Mouse (Mus musculus) CH12.LX (cell line): ENCODE data around the gene Rad17. TPM values are rescaled to one million over a fixed set of nuclear protein-coding genes. Genes with fewer than 3 reads are reported as not detected.

ENCODE experiments used
- DNase-seq: peaks from one replicate; pipeline ENCODE4 v3.0.0-alpha.2; 2013; ENCODE audit errors: extremely low read depth
- H3K27ac ChIP-seq: 2 replicates; pipeline ENCODE4 v1.5.1; 2012; ENCODE audit warnings: low read depth, mild to moderate bottlenecking, control low read depth, moderate library complexity; ENCODE audit not compliant: insufficient read depth
- H3K27me3 ChIP-seq: replicated peaks from 2 replicates; pipeline ENCODE3; 2012; ENCODE audit warnings: inconsistent platforms
- H3K36me3 ChIP-seq, 2 experiments: replicated peaks in 1 of 2; 2 replicates each; pipeline versions ENCODE3 to v1.6.1; 2012; ENCODE audit warnings: inconsistent platforms in 1 of 2, low read length in 1 of 2, mild to moderate bottlenecking in 1 of 2, mixed read lengths in 1 of 2, moderate library complexity in 1 of 2; ENCODE audit not compliant: control insufficient read depth in 1 of 2, insufficient read depth in 1 of 2
- H3K4me1 ChIP-seq, 2 experiments: 2 replicates each; pipeline ENCODE4 v1.6.1; 2012; ENCODE audit warnings: inconsistent platforms in 1 of 2, moderate library complexity in 1 of 2; ENCODE audit not compliant: insufficient read depth in 2 of 2, control insufficient read depth in 1 of 2
- H3K4me2 ChIP-seq: 2 replicates; pipeline ENCODE4 v1.6.1; 2012; ENCODE audit warnings: low read depth, mild to moderate bottlenecking, control low read depth; ENCODE audit not compliant: poor library complexity, insufficient read depth, severe bottlenecking
- H3K4me3 ChIP-seq, 3 experiments: fragments of 150-350 bp in 1 of 3; sonication (generic) in 1 of 3; replicated peaks in 1 of 3; 2 replicates each; pipeline versions ENCODE3 to v1.5.1; 2011 to 2012; ENCODE audit warnings: low read depth in 2 of 3, low read length in 2 of 3, mild to moderate bottlenecking in 2 of 3, moderate library complexity in 2 of 3, control low read depth in 1 of 3, improper control_type of control experiment in 1 of 3, inconsistent platforms in 1 of 3, mixed read lengths in 1 of 3; ENCODE audit not compliant: poor library complexity in 1 of 3
- H3K79me2 ChIP-seq: replicated peaks from 2 replicates; pipeline ENCODE4 v1.6.1; 2012; ENCODE audit warnings: mild to moderate bottlenecking, moderate library complexity; ENCODE audit not compliant: control insufficient read depth, poor library complexity, insufficient read depth, severe bottlenecking; ENCODE audit errors: extremely low read depth
- H3K9ac ChIP-seq: 2 replicates; pipeline ENCODE4 v1.6.1; 2012; ENCODE audit warnings: low read depth, mild to moderate bottlenecking, control low read depth, moderate library complexity; ENCODE audit not compliant: insufficient read depth
- H3K9me3 ChIP-seq: replicated peaks from 2 replicates; pipeline ENCODE3; 2012; ENCODE audit warnings: low read length, inconsistent platforms, mixed read lengths
- BHLHE40 ChIP-seq: IDR thresholded peaks from 2 replicates; pipeline ENCODE4 v1.6.1; 2011; ENCODE audit warnings: mild to moderate bottlenecking, low read depth, low read length, improper control_type of control experiment
- CHD2 ChIP-seq: IDR thresholded peaks from 2 replicates; pipeline ENCODE4 v1.6.1; 2011; ENCODE audit warnings: low read length, improper control_type of control experiment
- CTCF ChIP-seq, 2 experiments: IDR thresholded peaks in 1 of 2; conservative IDR thresholded peaks in 1 of 2; 2 replicates each; pipeline ENCODE4 v1.5.1; 2011 to 2012; ENCODE audit warnings: low read depth in 2 of 2, low read length in 2 of 2, improper control_type of control experiment in 1 of 2, inconsistent platforms in 1 of 2, mild to moderate bottlenecking in 1 of 2, moderate library complexity in 1 of 2
- ELF1 ChIP-seq: IDR thresholded peaks from 2 replicates; pipeline ENCODE4 v1.6.1; 2014; ENCODE audit warnings: low read depth, mild to moderate bottlenecking, inconsistent platforms, low read length, improper control_type of control experiment
- EP300 ChIP-seq: IDR thresholded peaks from 2 replicates; pipeline ENCODE4 v1.6.1; 2011; ENCODE audit warnings: low read length, improper control_type of control experiment
- ETS1 ChIP-seq: conservative IDR thresholded peaks from 2 replicates; pipeline ENCODE4 v1.6.1; 2012; ENCODE audit warnings: low read depth, mild to moderate bottlenecking, inconsistent platforms, low read length, improper control_type of control experiment, moderate library complexity
- GABPA ChIP-seq: IDR thresholded peaks from 2 replicates; pipeline ENCODE4 v1.6.1; 2012; ENCODE audit warnings: low read depth, low read length, improper control_type of control experiment, inconsistent platforms; ENCODE audit not compliant: insufficient replicate concordance
- IRF4 ChIP-seq: IDR thresholded peaks from 2 replicates; pipeline ENCODE4 v1.6.1; 2014; ENCODE audit warnings: low read depth, mild to moderate bottlenecking, inconsistent platforms, low read length, improper control_type of control experiment
- JUN ChIP-seq: IDR thresholded peaks from 2 replicates; pipeline ENCODE4 v1.6.1; 2011; ENCODE audit warnings: low read depth, mild to moderate bottlenecking, low read length, improper control_type of control experiment, moderate library complexity; ENCODE audit not compliant: insufficient read depth
- JUND ChIP-seq: conservative IDR thresholded peaks from 2 replicates; pipeline ENCODE4 v1.6.1; 2011; ENCODE audit warnings: low read depth, low read length, improper control_type of control experiment
- KAT2A ChIP-seq: IDR thresholded peaks from 2 replicates; pipeline ENCODE4 v1.6.1; 2012; ENCODE audit warnings: low read length, improper control_type of control experiment, inconsistent platforms; ENCODE audit not compliant: insufficient replicate concordance
- MAX ChIP-seq: IDR thresholded peaks from 2 replicates; pipeline ENCODE4 v1.6.1; 2011; ENCODE audit warnings: low read length, improper control_type of control experiment
- MAZ ChIP-seq: IDR thresholded peaks from 2 replicates; pipeline ENCODE4 v1.6.1; 2012; ENCODE audit warnings: low read depth, mild to moderate bottlenecking, inconsistent platforms, low read length, improper control_type of control experiment, moderate library complexity
- MEF2A ChIP-seq: IDR thresholded peaks from 2 replicates; pipeline ENCODE4 v1.6.1; 2014; ENCODE audit warnings: low read depth, mild to moderate bottlenecking, inconsistent platforms, low read length, improper control_type of control experiment, borderline replicate concordance
- MXI1 ChIP-seq: IDR thresholded peaks from 2 replicates; pipeline ENCODE4 v1.6.1; 2011; ENCODE audit warnings: mild to moderate bottlenecking, low read depth, low read length, improper control_type of control experiment
- MYC ChIP-seq: IDR thresholded peaks from 2 replicates; pipeline ENCODE4 v1.6.1; 2011; ENCODE audit warnings: low read depth, mild to moderate bottlenecking, improper control_type of control experiment, low read length
- NELFE ChIP-seq: IDR thresholded peaks from 2 replicates; pipeline ENCODE4 v1.6.1; 2011; ENCODE audit warnings: low read depth, low read length, improper control_type of control experiment
- NRF1 ChIP-seq: IDR thresholded peaks from 2 replicates; pipeline ENCODE4 v1.6.1; 2014; ENCODE audit warnings: low read depth, mild to moderate bottlenecking, inconsistent platforms, low read length, improper control_type of control experiment, moderate library complexity
- POLR2A ChIP-seq: IDR thresholded peaks from 2 replicates; pipeline ENCODE4 v1.6.1; 2011; ENCODE audit warnings: low read depth, mild to moderate bottlenecking, improper control_type of control experiment, low read length
- POLR2AphosphoS2 ChIP-seq: IDR thresholded peaks from 2 replicates; pipeline ENCODE4 v1.6.1; 2011; ENCODE audit warnings: low read depth, low read length, improper control_type of control experiment
- RAD21 ChIP-seq: IDR thresholded peaks from 2 replicates; pipeline ENCODE4 v1.6.1; 2011; ENCODE audit warnings: low read depth, mild to moderate bottlenecking, low read length, improper control_type of control experiment, moderate library complexity
- RCOR1 ChIP-seq: conservative IDR thresholded peaks from 2 replicates; pipeline ENCODE4 v1.6.1; 2012; ENCODE audit warnings: low read depth, mild to moderate bottlenecking, inconsistent platforms, low read length, improper control_type of control experiment
- SIN3A ChIP-seq: IDR thresholded peaks from 2 replicates; pipeline ENCODE4 v1.6.1; 2012; ENCODE audit warnings: low read length, improper control_type of control experiment, inconsistent platforms
- SMC3 ChIP-seq: IDR thresholded peaks from 2 replicates; pipeline ENCODE4 v1.6.1; 2011; ENCODE audit warnings: low read depth, low read length, improper control_type of control experiment
- TBP ChIP-seq: conservative IDR thresholded peaks from 2 replicates; pipeline ENCODE4 v1.6.1; 2011; ENCODE audit warnings: low read depth, low read length, improper control_type of control experiment
- TCF12 ChIP-seq: IDR thresholded peaks from 2 replicates; pipeline ENCODE4 v1.6.1; 2014; ENCODE audit warnings: low read depth, mild to moderate bottlenecking, inconsistent platforms, low read length, improper control_type of control experiment
- UBTF ChIP-seq: IDR thresholded peaks from 2 replicates; pipeline ENCODE4 v1.6.1; 2012; ENCODE audit warnings: low read depth, mild to moderate bottlenecking, inconsistent platforms, low read length, improper control_type of control experiment, moderate library complexity
- USF1 ChIP-seq: IDR thresholded peaks from 2 replicates; pipeline ENCODE4 v1.6.1; 2014; ENCODE audit warnings: low read depth, mild to moderate bottlenecking, inconsistent platforms, low read length, improper control_type of control experiment
- USF2 ChIP-seq: conservative IDR thresholded peaks from 2 replicates; pipeline ENCODE4 v1.6.1; 2011; ENCODE audit warnings: low read depth, low read length, improper control_type of control experiment
- ZC3H11A ChIP-seq: IDR thresholded peaks from 2 replicates; pipeline ENCODE4 v1.6.1; 2012; ENCODE audit warnings: low read depth, mild to moderate bottlenecking, inconsistent platforms, low read length, improper control_type of control experiment
- ZKSCAN1 ChIP-seq: IDR thresholded peaks from 2 replicates; pipeline ENCODE4 v1.6.1; 2012; ENCODE audit warnings: low read depth, inconsistent platforms, low read length, improper control_type of control experiment, borderline replicate concordance
- ZNF384 ChIP-seq: IDR thresholded peaks from 2 replicates; pipeline ENCODE4 v1.6.1; 2012; ENCODE audit warnings: low read depth, low read length, improper control_type of control experiment, inconsistent platforms
- dilution Hi-C: fragments of 300-500 bp; cut with MboI; formaldehyde crosslinking; loops from 2 replicates; pipeline ENCODE4 v1.14.3; 2020; ENCODE audit warnings: low sequenced_read_pairs; ENCODE audit not compliant: extremely low pct_unique_long_range_greater_than_20kb, extremely low pct_ligation_motif_present
- in situ Hi-C: fragments of 300-500 bp; cut with MboI; formaldehyde crosslinking; loops from 3 replicates; pipeline ENCODE4 v1.14.3; 2019; ENCODE audit warnings: low sequenced_read_pairs, low pct_ligation_motif_present, low pct_unique_long_range_greater_than_20kb, mixed read lengths
- polyA plus RNA-seq: library from polyadenylated mRNA; unstranded; fragments of >175 nt; gene quantifications from 2 replicates; pipeline ENCODE4 v1.2.1, GENCODE M21; 2012; ENCODE audit warnings: low read depth; ENCODE audit not compliant: insufficient read length
- total RNA-seq, 2 experiments: library from RNA; depleted of rRNA; stranded (reverse); fragments of 300-350 nt in 1 of 2; fragments of >200 nt in 1 of 2; gene quantifications; 2 replicates each; pipeline ENCODE4 v1.2.3; 2012 to 2014

Gene Rad17
- total and polyA plus RNA-seq, 3 experiments: 19.8 to 47.8 (median 19.8) TPM

- Histone ChIP-seq H3K27ac (no peak overlapping the region), H3K4me1 (peaks cover 0 to 6% of the 10 kb centered on the region in 2 experiments; a peak in 2 of 4 replicates), H3K79me2 (peaks cover 9% of the 10 kb centered on the region; the same call in 1 of the 2 replicates), H3K36me3 (peaks cover 22 to 52% of the 10 kb centered on the region in 2 experiments), H3K9me3 (no peaks in the 10 kb centered on the region), H3K9ac (no peak overlapping the region), H3K4me2 (no peak overlapping the region), H3K4me3 (no peak overlapping the region), H3K27me3 (no peaks in the 10 kb centered on the region)
- TF ChIP-seq MAZ (no peak), RAD21 (peak; percentile 62), TBP (no peak), ZC3H11A (no peak), MYC (peak; percentile 99), JUN (no peak), MXI1 (peak; percentile 45; the same call in 1 of the 2 replicates), POLR2A (no peak), KAT2A (no peak), SMC3 (peak; percentile 52), CHD2 (no peak), TCF12 (no peak), JUND (no peak), BHLHE40 (no peak), ETS1 (no peak), USF1 (no peak), POLR2AphosphoS2 (no peak), NRF1 (no peak), SIN3A (no peak), GABPA (no peak), MEF2A (no peak), USF2 (no peak), RCOR1 (no peak), ELF1 (no peak), NELFE (no peak; the same call in 1 of the 2 replicates), ZKSCAN1 (no peak), MAX (peak; percentile 90), ZNF384 (no peak), UBTF (no peak), IRF4 (no peak), EP300 (no peak), CTCF (conservative IDR thresholded peaks at IDR 0.05 in 1 of 2, IDR thresholded peaks at IDR 0.05 in 1 of 2; ENCODE audit: low read depth in 2 of 2, low read length in 2 of 2) (peak; percentile 80 to 95)
- DNase-seq: peak; percentile 72
- dilution Hi-C loops: no loop called here
- in situ Hi-C loops: no loop called here
Measured at GRCm38 (mm10) chr13:100659864-100660456, 9.1 kb upstream of the Rad17 start.
